23 mouse cellular contexts compared by ENCODE assay signal in genomic region chr8:79268921-79269320, GRCm38 (mm10). TPM values are rescaled to one million over a fixed set of nuclear protein-coding genes. Genes with fewer than 3 reads are reported as not detected.
"Had no signal": no experiment of that assay in that cellular context is flagged by ENCODE, and none has a peak within 500 bp of the region (broad histone marks: within the 10 kb centered on the region; RNA-seq: fewer than 3 reads in every experiment).

No protein-coding gene starts in this region.

- H3K4me1 ChIP-seq: limb, embryonic 12.5 days; limb, embryonic 15.5 days; liver, embryonic 12.5 days; liver, embryonic 15.5 days had no signal

- H3K9me3 ChIP-seq: limb, embryonic 12.5 days; limb, embryonic 15.5 days; liver, embryonic 12.5 days; liver, embryonic 15.5 days had no signal

- H3K4me3 ChIP-seq: limb, embryonic 12.5 days; limb, embryonic 15.5 days; liver, embryonic 12.5 days; liver, embryonic 15.5 days had no signal

- H3K4me2 ChIP-seq: limb, embryonic 12.5 days; limb, embryonic 15.5 days; liver, embryonic 12.5 days; liver, embryonic 15.5 days; midbrain, embryonic 11.5 days had no signal

- ATAC-seq: hindbrain, postnatal 0 days; inflammation-experienced regulatory T-cells, adult 6 months; liver, embryonic 12.5 days had no signal

- H3K9ac ChIP-seq: limb, embryonic 12.5 days; limb, embryonic 15.5 days; liver, embryonic 12.5 days; liver, embryonic 15.5 days had no signal

- DNase-seq: layer of hippocampus, postnatal 36 days; left cerebral cortex, postnatal 4 days; lung, adult 2 months; lung, postnatal 14 days; lung, postnatal 4 days; midbrain, embryonic 14.5 days; thymus, adult 2 months; thymus, postnatal 14 days; thymus, postnatal 4 days had no signal

- H3K27ac ChIP-seq: hindbrain, postnatal 0 days; kidney, postnatal 0 days; limb, embryonic 12.5 days; limb, embryonic 15.5 days; liver, embryonic 12.5 days; liver, embryonic 15.5 days; stomach, postnatal 0 days had no signal

- H3K27me3 ChIP-seq: limb, embryonic 12.5 days; limb, embryonic 15.5 days; liver, embryonic 12.5 days; liver, embryonic 15.5 days had no signal

RNA-seq across cellular contexts. Expression of gene 1700011L22Rik, which starts 20.6 kb away (rescaled TPM):
- polyA plus RNA-seq: inflammation-experienced regulatory T-cells, adult 6 months; kidney, postnatal 0 days; limb, embryonic 12.5 days; limb, embryonic 15.5 days; liver, embryonic 12.5 days; liver, embryonic 15.5 days; lung, adult 2 months; lung, embryonic 16.5 days; midbrain, embryonic 11.5 days; midbrain, embryonic 14.5 days; midbrain, postnatal 0 days; neural tube, embryonic 11.5 days; neural tube, embryonic 14.5 days; stomach, embryonic 14.5 days; stomach, postnatal 0 days; thymus, adult 2 months had no signal
